Mouse (Mus musculus) bone marrow macrophage, adult 2 months (primary cell): ENCODE data around the gene Cacng8.

Experiments used
- CTCF ChIP-seq: IDR thresholded peaks from 2 replicates; pipeline ENCODE4 v1.5.1; 2012; ENCODE audit warnings: low read depth, mild to moderate bottlenecking, low read length, moderate library complexity
- POLR2A ChIP-seq: IDR thresholded peaks from 2 replicates; pipeline ENCODE4 v1.6.1; 2012; ENCODE audit warnings: mild to moderate bottlenecking, low read depth, low read length, borderline replicate concordance

GRCm38 (mm10) chr7:3451161-3451560 is 60.7 kb downstream of the Cacng8 start:
- TF ChIP-seq CTCF (no peak), POLR2A (no peak)
